Mouse (Mus musculus) myocyte (in vitro differentiated cells): ENCODE measurements at regions not wholly inside any gene's neighbourhood (a gene's known extent, or its start where the extent isn't known, plus 50 kb on each side); places are given as distances from the start of the nearest gene placed in this dataset.

Source experiments
- H3K27me3 ChIP-seq: one replicate; pipeline ENCODE4 v1.6.1; 2011; ENCODE audit not compliant: control insufficient read depth, insufficient read depth, insufficient read length
- H3K36me3 ChIP-seq: one replicate; pipeline ENCODE4 v1.6.1; 2011; ENCODE audit not compliant: control insufficient read depth, insufficient read depth
- H3K4me2 ChIP-seq: one replicate; pipeline ENCODE4 v1.6.1; 2011; ENCODE audit warnings: low read depth, control low read depth
- H3K4me3 ChIP-seq: one replicate; pipeline ENCODE4 v1.5.1; 2011; ENCODE audit warnings: mild to moderate bottlenecking, control low read depth, moderate library complexity
- H3K79me2 ChIP-seq: one replicate; pipeline ENCODE4 v1.6.1; 2011; ENCODE audit not compliant: control insufficient read depth, insufficient read depth
- H3ac ChIP-seq: one replicate; pipeline ENCODE4 v1.6.1; 2011; ENCODE audit not compliant: control insufficient read depth, insufficient read length
- CEBPB ChIP-seq: IDR thresholded peaks from 2 replicates; pipeline ENCODE4 v1.6.1; 2011; ENCODE audit warnings: mild to moderate bottlenecking, moderate library complexity; ENCODE audit not compliant: poor library complexity, insufficient read depth, severe bottlenecking
- E2F4 ChIP-seq: IDR thresholded peaks from one replicate; pipeline ENCODE4 v1.6.1; 2011; ENCODE audit warnings: mild to moderate bottlenecking, control low read depth, moderate library complexity; ENCODE audit not compliant: insufficient read depth
- MAX ChIP-seq: IDR thresholded peaks from one replicate; pipeline ENCODE4 v1.6.1; 2011; ENCODE audit warnings: low read depth, mild to moderate bottlenecking, control low read depth
- MYOD1 ChIP-seq, 3 experiments: IDR thresholded peaks; one replicate each; pipeline ENCODE4 v1.6.1; 2011; ENCODE audit warnings: control low read depth in 2 of 3, low read depth in 2 of 3, mild to moderate bottlenecking in 2 of 3, moderate library complexity in 1 of 3; ENCODE audit not compliant: insufficient read length in 2 of 3, control insufficient read depth in 1 of 3
- MYOG ChIP-seq, 3 experiments: IDR thresholded peaks; one replicate each; pipeline ENCODE4 v1.6.1; 2011; ENCODE audit warnings: control low read depth in 2 of 3, low read depth in 2 of 3, mild to moderate bottlenecking in 2 of 3; ENCODE audit not compliant: insufficient read length in 2 of 3, control insufficient read depth in 1 of 3, insufficient read depth in 1 of 3
- POLR2A ChIP-seq: IDR thresholded peaks from one replicate; pipeline ENCODE4 v1.6.1; 2011; ENCODE audit warnings: low read depth, mild to moderate bottlenecking, control low read depth, moderate library complexity; ENCODE audit not compliant: insufficient read length
- POLR2AphosphoS2 ChIP-seq: IDR thresholded peaks from one replicate; pipeline ENCODE4 v1.6.1; 2011; ENCODE audit warnings: low read depth, control low read depth; ENCODE audit not compliant: insufficient read length
- REST ChIP-seq: IDR thresholded peaks from one replicate; pipeline ENCODE4 v1.6.1; 2011; ENCODE audit warnings: mild to moderate bottlenecking, control low read depth, moderate library complexity; ENCODE audit not compliant: insufficient read depth, insufficient read length
- SRF ChIP-seq: IDR thresholded peaks from one replicate; pipeline ENCODE4 v1.6.1; 2011; ENCODE audit warnings: low read depth; ENCODE audit not compliant: control insufficient read depth, insufficient read length
- TCF12 ChIP-seq: IDR thresholded peaks from one replicate; pipeline ENCODE4 v1.6.1; 2011; ENCODE audit warnings: mild to moderate bottlenecking, control low read depth; ENCODE audit not compliant: poor library complexity, insufficient read depth, severe bottlenecking
- TCF3 ChIP-seq: IDR thresholded peaks from one replicate; pipeline ENCODE4 v1.6.1; 2011; ENCODE audit warnings: low read depth, control low read depth; ENCODE audit not compliant: insufficient read length
- USF1 ChIP-seq: IDR thresholded peaks from one replicate; pipeline ENCODE4 v1.6.1; 2011; ENCODE audit warnings: low read depth, mild to moderate bottlenecking, control low read depth, moderate library complexity

- Histone ChIP-seq H3ac (no peak overlapping the region), H3K79me2 (no peaks in the 10 kb centered on the region), H3K27me3 (no peaks in the 10 kb centered on the region), H3K36me3 (no peaks in the 10 kb centered on the region), H3K4me2 (no peak overlapping the region), H3K4me3 (no peak overlapping the region)
- no peak for TF ChIP-seq E2F4
- no peak for TF ChIP-seq POLR2A
- no peak for TF ChIP-seq TCF12
- TF ChIP-seq USF1, result no peak
- TF ChIP-seq REST, result no peak
- no peak for TF ChIP-seq SRF
- TF ChIP-seq TCF3, result no peak
- TF ChIP-seq CEBPB, result no peak
- no peak for TF ChIP-seq MAX
- TF ChIP-seq MYOG (IDR thresholded peaks at IDR 0.05; ENCODE audit: control insufficient read depth in 1 of 3, insufficient read depth in 1 of 3, insufficient read length in 2 of 3, low read depth in 2 of 3), result no peak
- TF ChIP-seq POLR2AphosphoS2, result no peak
- no peak for TF ChIP-seq MYOD1 (IDR thresholded peaks at IDR 0.05; ENCODE audit: control insufficient read depth in 1 of 3, insufficient read length in 2 of 3, low read depth in 2 of 3)
These were observed 458.4 kb downstream of the Tcerg1l start for GRCm38 (mm10) chr7:137939116-137939515.

DNA sequence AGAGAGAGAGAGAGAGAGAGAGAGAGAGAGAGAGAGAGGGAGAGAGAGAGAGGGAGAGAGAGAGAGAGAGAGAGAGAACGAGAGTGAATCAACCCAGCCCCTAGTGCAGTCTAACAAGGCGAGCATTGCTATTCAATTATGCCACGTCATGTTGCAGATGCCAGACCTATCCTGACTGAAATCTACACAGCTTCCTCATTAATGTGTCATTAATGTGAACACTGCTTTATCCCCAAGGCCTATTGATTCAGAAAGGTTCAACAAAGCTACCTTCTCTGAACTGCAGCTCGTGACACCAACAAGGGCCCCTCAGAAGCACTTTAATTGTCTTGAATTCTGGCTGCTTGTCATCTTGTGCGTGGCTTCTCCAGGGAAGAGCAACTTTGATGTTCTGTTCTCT, 457.4 kb downstream of the Tcerg1l start:
- Histone ChIP-seq H3K27me3 (no peaks in the 10 kb centered on the region), H3K4me2 (no peak overlapping the region), H3K36me3 (no peaks in the 10 kb centered on the region), H3K79me2 (no peaks in the 10 kb centered on the region), H3ac (no peak overlapping the region), H3K4me3 (no peak overlapping the region)
- no peak for TF ChIP-seq REST
- no peak for TF ChIP-seq E2F4
- no peak for TF ChIP-seq MAX
- TF ChIP-seq SRF, result no peak
- TF ChIP-seq CEBPB, result no peak
- TF ChIP-seq POLR2A, result no peak
- TF ChIP-seq MYOG (IDR thresholded peaks at IDR 0.05; ENCODE audit: control insufficient read depth in 1 of 3, insufficient read depth in 1 of 3, insufficient read length in 2 of 3, low read depth in 2 of 3), result no peak
- no peak for TF ChIP-seq USF1
- no peak for TF ChIP-seq MYOD1 (IDR thresholded peaks at IDR 0.05; ENCODE audit: control insufficient read depth in 1 of 3, insufficient read length in 2 of 3, low read depth in 2 of 3)
- no peak for TF ChIP-seq TCF3
- TF ChIP-seq POLR2AphosphoS2, result no peak
- TF ChIP-seq TCF12, result no peak

- TF ChIP-seq MYOD1 (IDR thresholded peaks at IDR 0.05; ENCODE audit: control insufficient read depth in 1 of 3, insufficient read length in 2 of 3, low read depth in 2 of 3), result no peak
- no peak for TF ChIP-seq MAX
These were observed 452.5 kb downstream of the Tcerg1l start for GRCm38 (mm10) chr7:137944991-137945390.

DNA sequence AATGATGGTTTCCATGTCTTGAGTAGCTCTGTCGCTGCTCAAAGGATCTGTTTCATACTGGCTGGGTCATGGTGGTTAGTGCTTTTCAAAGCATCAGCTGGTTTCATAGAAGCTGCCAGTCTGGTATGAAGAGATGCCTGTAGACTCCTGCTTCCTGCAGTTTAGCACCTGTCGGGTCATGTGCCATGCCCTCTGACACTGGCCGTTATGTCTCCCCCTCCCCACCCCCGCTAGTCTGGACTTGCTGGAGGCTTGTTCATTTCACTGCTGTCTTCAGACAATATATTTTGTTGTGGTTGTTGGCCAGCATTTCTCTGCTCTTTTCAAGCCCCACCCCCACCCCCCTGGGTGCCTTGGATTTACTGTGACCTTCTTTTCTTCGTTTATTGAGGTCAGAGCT, 450.1 kb downstream of the Tcerg1l start:
- no peak for TF ChIP-seq MYOG (IDR thresholded peaks at IDR 0.05; ENCODE audit: control insufficient read depth in 1 of 3, insufficient read depth in 1 of 3, insufficient read length in 2 of 3, low read depth in 2 of 3)
- no peak for TF ChIP-seq MAX
- no peak for TF ChIP-seq POLR2A
- no peak for TF ChIP-seq CEBPB
- TF ChIP-seq TCF3, result no peak
- TF ChIP-seq USF1, result no peak
- TF ChIP-seq SRF, result no peak
- no peak for TF ChIP-seq TCF12
- TF ChIP-seq E2F4, result no peak
- no peak for TF ChIP-seq POLR2AphosphoS2
- TF ChIP-seq REST, result no peak
- TF ChIP-seq MYOD1 (IDR thresholded peaks at IDR 0.05; ENCODE audit: control insufficient read depth in 1 of 3, insufficient read length in 2 of 3, low read depth in 2 of 3), result no peak
- H3K79me2 ChIP-seq, result no peaks in the 10 kb centered on the region
- H3ac ChIP-seq, result no peak overlapping the region
- no peaks in the 10 kb centered on the region for H3K36me3 ChIP-seq
- no peak overlapping the region for H3K4me3 ChIP-seq
- no peak overlapping the region for H3K4me2 ChIP-seq
- H3K27me3 ChIP-seq, result no peaks in the 10 kb centered on the region

More at GRCm38 (mm10) chr7:137944991-137945390, 452.5 kb downstream of the Tcerg1l start:
- no peaks in the 10 kb centered on the region for H3K27me3 ChIP-seq
- H3K4me3 ChIP-seq, result no peak overlapping the region
- no peaks in the 10 kb centered on the region for H3K79me2 ChIP-seq
- H3K36me3 ChIP-seq, result no peaks in the 10 kb centered on the region
- no peak overlapping the region for H3K4me2 ChIP-seq
- H3ac ChIP-seq, result no peak overlapping the region

GRCm38 (mm10) chr7:137957354-137957753, 440.2 kb downstream of the Tcerg1l start:
- Histone ChIP-seq H3K36me3 (no peaks in the 10 kb centered on the region), H3K79me2 (no peaks in the 10 kb centered on the region), H3K27me3 (no peaks in the 10 kb centered on the region), H3K4me2 (peak overlapping the region; percentile 34), H3K4me3 (no peak overlapping the region), H3ac (no peak overlapping the region)
- TF ChIP-seq TCF3 (no peak), MYOD1 (IDR thresholded peaks at IDR 0.05; ENCODE audit: control insufficient read depth in 1 of 3, insufficient read length in 2 of 3, low read depth in 2 of 3) (no peak), USF1 (peak; percentile 53), CEBPB (peak; percentile 66)

- no peaks in the 10 kb centered on the region for H3K27me3 ChIP-seq
- H3K4me3 ChIP-seq, result no peak overlapping the region
- no peaks in the 10 kb centered on the region for H3K36me3 ChIP-seq
- H3K4me2 ChIP-seq, result peak overlapping the region; percentile 34
- TF ChIP-seq REST, result no peak
- TF ChIP-seq USF1, result peak; percentile 51
- H3K79me2 ChIP-seq, result no peaks in the 10 kb centered on the region
- no peak overlapping the region for H3ac ChIP-seq
These were observed 439.7 kb downstream of the Tcerg1l start for GRCm38 (mm10) chr7:137957848-137958247.
